Comparison of ENCODE assay signal across 27 mouse cellular contexts in the genomic region with DNA sequence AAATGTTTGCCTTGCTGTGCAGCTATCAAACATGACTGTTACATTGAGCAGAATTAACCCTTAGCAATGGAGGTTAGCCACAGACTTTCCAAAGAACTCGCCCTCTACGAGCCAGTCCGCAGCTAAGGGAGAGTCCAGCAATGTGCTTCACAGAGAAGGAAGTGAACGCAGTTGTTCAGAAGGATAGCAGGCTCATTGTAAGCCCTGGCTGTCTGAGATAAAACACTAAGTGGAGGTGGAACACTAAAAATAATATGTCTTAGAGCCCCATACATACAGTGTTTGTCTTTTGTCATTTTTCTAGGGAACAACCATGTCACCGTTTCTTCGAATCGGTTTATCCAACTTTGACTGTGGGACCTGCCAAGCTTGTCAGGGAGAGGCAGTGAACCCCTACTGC. TPM values are rescaled to one million over a fixed set of nuclear protein-coding genes. Genes with fewer than 3 reads are reported as not detected.
A peak's percentile ranks its signal among the peaks of the same experiment; 100 is the strongest.
DNase-seq lines count a peak whose midpoint lies in the region; ATAC-seq and TF ChIP-seq lines count a peak whose summit lies in the region.
"Had no signal": no experiment of that assay in that cellular context is flagged by ENCODE, and none has a peak within 500 bp of the region (broad histone marks: within the 10 kb centered on the region; RNA-seq: fewer than 3 reads in every experiment).

No protein-coding gene starts in this region.

- 21% methylated on average over 7 of the region's 7 CpGs for WGBS in liver, embryonic 15.5 days (ENCODE audit: insufficient replicate concordance)
- whole genome bisulfite sequencing in midbrain, postnatal 0 days, result 95% methylated on average over 7 of the region's 7 CpGs

- no peak overlapping the region for H3K9ac ChIP-seq in liver, embryonic 15.5 days
- H3K9ac ChIP-seq in midbrain, postnatal 0 days (replicated peaks; ENCODE audit: low read length, poor library complexity, severe bottlenecking), result no peak overlapping the region
- H3K9ac ChIP-seq: heart, embryonic 15.5 days; hindbrain, embryonic 12.5 days; lung, embryonic 15.5 days; neural tube, embryonic 13.5 days had no signal

- DNase-seq in heart, postnatal 10 days, result peak; percentile 3 to 7
- no peak for DNase-seq in heart, postnatal 4 days
- peak; percentile 23 for DNase-seq in naive thymus-derived CD4-positive, alpha-beta T cell, adult 2 months (ENCODE audit: low read depth)
- no peak for DNase-seq in left cerebral cortex, postnatal 14 days (ENCODE audit: low spot score in 2 of 2)
- DNase-seq in midbrain, postnatal 0 days (ENCODE audit: low spot score), result no peak
- DNase-seq in kidney, postnatal 4 days, result no peak
- DNase-seq: adrenal gland, adult 8-10 months; cerebellum, adult 9-10 months; gastrocnemius, postnatal 36 days; kidney, adult 18-20 months; layer of hippocampus, adult 9-11 months; lung, postnatal 36 days; retina, postnatal 1 day; right cerebral cortex, postnatal 4 days; thymus, adult 18-20 months; thymus, postnatal 36 days had no signal

- H3K36me3 ChIP-seq in liver, embryonic 15.5 days (replicated peaks), result no peaks in the 10 kb centered on the region
- no peaks in the 10 kb centered on the region for H3K36me3 ChIP-seq in midbrain, postnatal 0 days (ENCODE audit: insufficient read depth, low read length)
- H3K36me3 ChIP-seq: embryonic facial prominence, embryonic 10.5 days; forebrain, embryonic 10.5 days; heart, embryonic 15.5 days; hindbrain, embryonic 12.5 days; lung, embryonic 15.5 days; neural tube, embryonic 13.5 days had no signal

- intact Hi-C loops in heart, postnatal 10 days (cut with DNase I), result no loop called here
- intact Hi-C loops in left cerebral cortex, postnatal 14 days (cut with DNase I), result no loop called here

- H3K4me2 ChIP-seq in liver, embryonic 15.5 days, result no peak overlapping the region
- H3K4me2 ChIP-seq in midbrain, postnatal 0 days (ENCODE audit: low read depth, low read length, poor library complexity, severe bottlenecking), result no peak overlapping the region
- H3K4me2 ChIP-seq: heart, embryonic 15.5 days; hindbrain, embryonic 12.5 days; lung, embryonic 15.5 days; midbrain, embryonic 11.5 days; neural tube, embryonic 13.5 days had no signal

- peak; percentile 65 to 91 for ATAC-seq in hematopoietic stem cell, adult 5-6 weeks (replicated peaks in 1 of 2; ENCODE audit: insufficient read depth in 1 of 2, low FRiP score in 2 of 2, low TSS enrichment in 1 of 2, low read depth in 1 of 2, poor library complexity in 2 of 2, severe bottlenecking in 2 of 2)
- peak; percentile 52 for ATAC-seq in liver, embryonic 15.5 days (ENCODE audit: insufficient read depth)
- ATAC-seq in midbrain, postnatal 0 days (ENCODE audit: low FRiP score), result no peak
- ATAC-seq: activated CD4-positive, CD25-positive, alpha-beta regulatory T cell, adult 4 months; forebrain, embryonic 16.5 days had no signal

- H3K9me3 ChIP-seq in liver, embryonic 15.5 days (replicated peaks), result no peaks in the 10 kb centered on the region
- no peaks in the 10 kb centered on the region for H3K9me3 ChIP-seq in midbrain, postnatal 0 days (ENCODE audit: low read length)
- H3K9me3 ChIP-seq: embryonic facial prominence, embryonic 10.5 days; forebrain, embryonic 10.5 days; heart, embryonic 15.5 days; hindbrain, embryonic 12.5 days; lung, embryonic 15.5 days; neural tube, embryonic 13.5 days had no signal

- no peak overlapping the region for H3K4me3 ChIP-seq in liver, embryonic 15.5 days (replicated peaks)
- no peak overlapping the region for H3K4me3 ChIP-seq in midbrain, postnatal 0 days (ENCODE audit: low read depth, low read length)
- H3K4me3 ChIP-seq: embryonic facial prominence, embryonic 10.5 days; forebrain, embryonic 10.5 days; heart, embryonic 15.5 days; hindbrain, embryonic 12.5 days; lung, embryonic 15.5 days; neural tube, embryonic 13.5 days had no signal

- H3K4me1 ChIP-seq in liver, embryonic 15.5 days (replicated peaks), result no peaks in the 10 kb centered on the region
- H3K4me1 ChIP-seq in midbrain, postnatal 0 days (ENCODE audit: insufficient read depth, low read length), result no peaks in the 10 kb centered on the region
- H3K4me1 ChIP-seq: embryonic facial prominence, embryonic 10.5 days; forebrain, embryonic 10.5 days; heart, embryonic 15.5 days; hindbrain, embryonic 12.5 days; lung, embryonic 15.5 days; neural tube, embryonic 13.5 days had no signal

- H3K27me3 ChIP-seq in liver, embryonic 15.5 days, result no peaks in the 10 kb centered on the region
- no peaks in the 10 kb centered on the region for H3K27me3 ChIP-seq in midbrain, postnatal 0 days (ENCODE audit: insufficient read depth, low read length)
- H3K27me3 ChIP-seq: heart, embryonic 15.5 days; hindbrain, embryonic 12.5 days; lung, embryonic 15.5 days; neural tube, embryonic 13.5 days had no signal

- H3K27ac ChIP-seq in liver, embryonic 15.5 days (replicated peaks), result no peak overlapping the region
- no peak overlapping the region for H3K27ac ChIP-seq in midbrain, postnatal 0 days (ENCODE audit: low read depth, low read length)
- H3K27ac ChIP-seq: embryonic facial prominence, embryonic 10.5 days; forebrain, embryonic 10.5 days; heart, embryonic 15.5 days; hindbrain, embryonic 12.5 days; lung, embryonic 15.5 days; neural tube, embryonic 13.5 days had no signal

- TF ChIP-seq CTCF in midbrain, postnatal 0 days (IDR thresholded peaks at IDR 0.05), result no peak

RNA-seq across cellular contexts. Expression of gene Prkcq, which starts 54.6 kb away (rescaled TPM):
- total RNA-seq in heart, postnatal 10 days (2021), result 1 to 10 TPM; 1.8 to 2.5 TPM
- 1 to 10 TPM; 1.2 to 1.7 TPM for total RNA-seq in heart, postnatal 4 days (2021)
- total RNA-seq in hematopoietic stem cell, adult 5-6 weeks (2017), result 26.5 and 29.6 TPM in 2 replicates
- polyA plus RNA-seq in liver, embryonic 15.5 days (2015; fragmentation: Nextera tagmentation; extraction: Ambion mirVana), result 2.9 and 3.0 TPM in 2 replicates
- 10 to 100 TPM in 1 of 2 experiments, 1 to 10 TPM in 1; 9.4 to 12.7 TPM for total RNA-seq in left cerebral cortex, postnatal 14 days (2021)
- 6.9 and 8.2 TPM in 2 replicates for total RNA-seq in midbrain, postnatal 0 days (2014; rRNA removed)
- polyA plus RNA-seq in midbrain, postnatal 0 days (2015; fragmentation: Nextera tagmentation; extraction: Ambion mirVana), result 7.1 and 8.4 TPM in 2 replicates

Comparison
In these comparisons a context has a peak if more than half of its experiments do, and no peak if none do; other contexts are left out.
1. DNase-seq: peak in heart, postnatal 10 days (2 of 2) and naive thymus-derived CD4-positive, alpha-beta T cell, adult 2 months (single experiment); none in heart, postnatal 4 days (single experiment), left cerebral cortex, postnatal 14 days (0 of 2), midbrain, postnatal 0 days (single experiment) and kidney, postnatal 4 days (0 of 2).